Mouse (Mus musculus): ENCODE measurements at regions not wholly inside any gene's neighbourhood (a gene's known extent, or its start where the extent isn't known, plus 50 kb on each side); places are given as distances from the start of the nearest gene placed in this dataset.

GRCm38 (mm10) chr4:29133404-29134307 is 320.7 kb downstream of the Epha7 start:
- DNase-seq (ENCODE audit: low spot score in 2 of 2): no peak

- no peak for DNase-seq (ENCODE audit: low spot score in 2 of 2)
These were observed 322.9 kb downstream of the Epha7 start for GRCm38 (mm10) chr4:29135685-29136385.

- no peak for DNase-seq (ENCODE audit: low spot score in 2 of 2)
These were observed 325.9 kb downstream of the Epha7 start for GRCm38 (mm10) chr4:29138771-29139301.

- no peak for DNase-seq (ENCODE audit: low spot score in 2 of 2)
These were observed 330.5 kb downstream of the Epha7 start for GRCm38 (mm10) chr4:29143415-29143814.

- DNase-seq (ENCODE audit: low spot score in 2 of 2): no peak
These were observed 332.3 kb downstream of the Epha7 start for GRCm38 (mm10) chr4:29145242-29145641.

- no peak for DNase-seq (ENCODE audit: low spot score in 2 of 2)
These were observed 339.4 kb downstream of the Epha7 start for GRCm38 (mm10) chr4:29152134-29152867.

GRCm38 (mm10) chr4:29182494-29182893 is 369.6 kb downstream of the Epha7 start:
- DNase-seq (ENCODE audit: low spot score in 2 of 2): no peak

- no peak for DNase-seq (ENCODE audit: low spot score in 2 of 2)
These were observed 370.5 kb downstream of the Epha7 start for GRCm38 (mm10) chr4:29183411-29183810.

GRCm38 (mm10) chr4:29183818-29184217 is 370.9 kb downstream of the Epha7 start:
- DNase-seq (ENCODE audit: low spot score in 2 of 2): no peak

- DNase-seq (ENCODE audit: low spot score in 2 of 2): no peak
These were observed 388.0 kb downstream of the Epha7 start for GRCm38 (mm10) chr4:29200976-29201375.
